Mouse (Mus musculus) MEL (cell line): Measurements from ENCODE around the gene Majin. TPM values are rescaled to one million over a fixed set of nuclear protein-coding genes. Genes with fewer than 3 reads are reported as not detected.

Experiments used
- DNase-seq: peaks from one replicate; pipeline ENCODE4 v3.0.0; 2011; ENCODE audit warnings: low read depth, low spot score
- H3K27ac ChIP-seq: 2 replicates; pipeline ENCODE4 v1.5.1; 2012; ENCODE audit warnings: low read depth, mild to moderate bottlenecking, control low read depth, low read length, moderate library complexity; ENCODE audit not compliant: control insufficient read depth
- H3K27me3 ChIP-seq, 2 experiments: fragments of 150-350 bp in 1 of 2; sonication (generic) in 1 of 2; 2 replicates each; pipeline ENCODE4 v1.6.1; 2012; ENCODE audit warnings: low read length in 2 of 2, mild to moderate bottlenecking in 2 of 2, improper control_type of control experiment in 1 of 2, moderate library complexity in 1 of 2; ENCODE audit not compliant: insufficient read depth in 2 of 2, control insufficient read depth in 1 of 2
- H3K36me3 ChIP-seq, 2 experiments: 2 replicates each; pipeline ENCODE4 v1.6.1; 2012 to 2014; ENCODE audit warnings: low read length in 2 of 2, improper control_type of control experiment in 1 of 2, inconsistent platforms in 1 of 2, mild to moderate bottlenecking in 1 of 2; ENCODE audit not compliant: insufficient read depth in 2 of 2, control insufficient read depth in 1 of 2
- H3K4me1 ChIP-seq, 2 experiments: fragments of 150-350 bp in 1 of 2; sonication (generic) in 1 of 2; 2 replicates each; pipeline ENCODE4 v1.6.1; 2012; ENCODE audit warnings: low read length in 2 of 2, improper control_type of control experiment in 1 of 2, mild to moderate bottlenecking in 1 of 2; ENCODE audit not compliant: insufficient read depth in 2 of 2, control insufficient read depth in 1 of 2
- H3K4me3 ChIP-seq, 2 experiments: fragments of 150-350 bp in 1 of 2; sonication (generic) in 1 of 2; 2 replicates each; pipeline ENCODE4 v1.5.1; 2012; ENCODE audit warnings: low read depth in 2 of 2, low read length in 2 of 2, mild to moderate bottlenecking in 2 of 2, moderate library complexity in 2 of 2, control low read depth in 1 of 2, improper control_type of control experiment in 1 of 2; ENCODE audit not compliant: control insufficient read depth in 1 of 2, insufficient read depth in 1 of 2
- H3K79me2 ChIP-seq: 2 replicates; pipeline ENCODE4 v1.6.1; 2012; ENCODE audit warnings: mild to moderate bottlenecking, low read length, moderate library complexity; ENCODE audit not compliant: control insufficient read depth, poor library complexity, insufficient read depth
- H3K9ac ChIP-seq: 2 replicates; pipeline ENCODE4 v1.6.1; 2012; ENCODE audit warnings: low read depth, mild to moderate bottlenecking, control low read depth, low read length, moderate library complexity; ENCODE audit not compliant: control insufficient read depth, poor library complexity, severe bottlenecking
- H3K9me3 ChIP-seq: fragments of 150-350 bp; sonication (generic); replicated peaks from 2 replicates; pipeline ENCODE4 v1.6.1; 2012; ENCODE audit warnings: mild to moderate bottlenecking, low read length, improper control_type of control experiment, moderate library complexity; ENCODE audit not compliant: insufficient read depth
- E2F4 ChIP-seq: IDR thresholded peaks from 2 replicates; pipeline ENCODE4 v1.6.1; 2011; ENCODE audit warnings: low read depth, low read length, improper control_type of control experiment, borderline replicate concordance
- ETS1 ChIP-seq: IDR thresholded peaks from 2 replicates; pipeline ENCODE4 v1.6.1; 2012; ENCODE audit warnings: low read depth, mild to moderate bottlenecking, inconsistent platforms, low read length, improper control_type of control experiment, moderate library complexity
- GABPA ChIP-seq: IDR thresholded peaks from 2 replicates; pipeline ENCODE4 v1.6.1; 2012; ENCODE audit warnings: low read depth, mild to moderate bottlenecking, inconsistent platforms, low read length, improper control_type of control experiment, moderate library complexity
- GATA1 ChIP-seq: IDR thresholded peaks from 2 replicates; pipeline ENCODE4 v1.6.1; 2011; ENCODE audit warnings: low read depth, low read length, improper control_type of control experiment
- HCFC1 ChIP-seq: IDR thresholded peaks from 2 replicates; pipeline ENCODE4 v1.6.1; 2012; ENCODE audit warnings: low read depth, mild to moderate bottlenecking, inconsistent platforms, low read length, improper control_type of control experiment, moderate library complexity
- KAT2A ChIP-seq: conservative IDR thresholded peaks from 2 replicates; pipeline ENCODE4 v1.6.1; 2012; ENCODE audit warnings: low read depth, low read length, improper control_type of control experiment, inconsistent platforms
- MAFK ChIP-seq: IDR thresholded peaks from 2 replicates; pipeline ENCODE4 v1.6.1; 2011; ENCODE audit warnings: low read depth, mild to moderate bottlenecking, low read length, improper control_type of control experiment, borderline replicate concordance
- MAX ChIP-seq: IDR thresholded peaks from 2 replicates; pipeline ENCODE4 v1.6.1; 2011; ENCODE audit warnings: low read length, improper control_type of control experiment
- MAZ ChIP-seq: IDR thresholded peaks from 2 replicates; pipeline ENCODE4 v1.6.1; 2012; ENCODE audit warnings: low read depth, mild to moderate bottlenecking, inconsistent platforms, low read length, improper control_type of control experiment
- MEF2A ChIP-seq: IDR thresholded peaks from 2 replicates; pipeline ENCODE4 v1.6.1; 2014; ENCODE audit warnings: low read depth, mild to moderate bottlenecking, inconsistent platforms, low read length, improper control_type of control experiment; ENCODE audit not compliant: poor library complexity, insufficient replicate concordance, severe bottlenecking; ENCODE audit errors: extremely low read depth
- MXI1 ChIP-seq: IDR thresholded peaks from 2 replicates; pipeline ENCODE4 v1.6.1; 2011; ENCODE audit warnings: mild to moderate bottlenecking, low read depth, low read length, improper control_type of control experiment
- MYC ChIP-seq: IDR thresholded peaks from 2 replicates; pipeline ENCODE4 v1.6.1; 2011; ENCODE audit warnings: low read depth, mild to moderate bottlenecking, low read length, improper control_type of control experiment, moderate library complexity
- NELFE ChIP-seq: IDR thresholded peaks from 2 replicates; pipeline ENCODE4 v1.6.1; 2011; ENCODE audit warnings: low read depth, low read length, improper control_type of control experiment
- NRF1 ChIP-seq: IDR thresholded peaks from 2 replicates; pipeline ENCODE4 v1.6.1; 2014; ENCODE audit warnings: low read depth, mild to moderate bottlenecking, inconsistent platforms, low read length, improper control_type of control experiment, moderate library complexity; ENCODE audit not compliant: poor library complexity, insufficient read depth, severe bottlenecking
- POLR2AphosphoS2 ChIP-seq: IDR thresholded peaks from 2 replicates; pipeline ENCODE4 v1.6.1; 2011; ENCODE audit warnings: low read length, improper control_type of control experiment
- POLR2AphosphoS5 ChIP-seq: IDR thresholded peaks from 2 replicates; pipeline ENCODE4 v1.6.1; 2012; ENCODE audit warnings: low read depth, borderline replicate concordance, mild to moderate bottlenecking, inconsistent platforms, low read length, moderate library complexity, mixed read lengths
- RAD21 ChIP-seq: IDR thresholded peaks from 2 replicates; pipeline ENCODE4 v1.6.1; 2011; ENCODE audit warnings: mild to moderate bottlenecking, low read depth, low read length, improper control_type of control experiment
- RCOR1 ChIP-seq: IDR thresholded peaks from 2 replicates; pipeline ENCODE4 v1.6.1; 2012; ENCODE audit warnings: low read depth, mild to moderate bottlenecking, inconsistent platforms, low read length, improper control_type of control experiment
- SMC3 ChIP-seq: IDR thresholded peaks from 2 replicates; pipeline ENCODE4 v1.6.1; 2011; ENCODE audit warnings: low read depth, low read length, improper control_type of control experiment
- TAL1 ChIP-seq: IDR thresholded peaks from 2 replicates; pipeline ENCODE4 v1.6.1; 2012; ENCODE audit warnings: mild to moderate bottlenecking, inconsistent platforms, low read length, moderate library complexity, mixed read lengths
- UBTF ChIP-seq: IDR thresholded peaks from 2 replicates; pipeline ENCODE4 v1.6.1; 2012; ENCODE audit warnings: low read depth, mild to moderate bottlenecking, inconsistent platforms, low read length, improper control_type of control experiment, moderate library complexity, borderline replicate concordance; ENCODE audit not compliant: insufficient read depth
- USF1 ChIP-seq: IDR thresholded peaks from 2 replicates; pipeline ENCODE4 v1.6.1; 2014; ENCODE audit warnings: low read depth, mild to moderate bottlenecking, inconsistent platforms, low read length, improper control_type of control experiment, moderate library complexity
- ZC3H11A ChIP-seq: IDR thresholded peaks from 2 replicates; pipeline ENCODE4 v1.6.1; 2012; ENCODE audit warnings: low read depth, mild to moderate bottlenecking, inconsistent platforms, low read length, improper control_type of control experiment
- ZKSCAN1 ChIP-seq: IDR thresholded peaks from 2 replicates; pipeline ENCODE4 v1.6.1; 2012; ENCODE audit warnings: low read depth, mild to moderate bottlenecking, inconsistent platforms, low read length, improper control_type of control experiment, moderate library complexity
- ZNF384 ChIP-seq: IDR thresholded peaks from 2 replicates; pipeline ENCODE4 v1.6.1; 2012; ENCODE audit warnings: low read depth, mild to moderate bottlenecking, inconsistent platforms, low read length, improper control_type of control experiment
- polyA plus RNA-seq, 2 experiments: library from polyadenylated mRNA; stranded (reverse) in 1 of 2; unstranded in 1 of 2; fragments of >175 nt in 1 of 2; fragments of >200 nt in 1 of 2; gene quantifications; 2 replicates each; pipeline versions ENCODE4 v1.2.1 to v1.2.4; 2012; ENCODE audit warnings: low replicate concordance in 2 of 2, low read depth in 1 of 2; ENCODE audit not compliant: insufficient read length in 2 of 2, insufficient read depth in 1 of 2, missing spikeins in 1 of 2
- total RNA-seq: library from RNA; depleted of rRNA; stranded (reverse); fragments of 300-350 nt; gene quantifications from 2 replicates; pipeline ENCODE4 v1.2.3, GENCODE M21; 2012

Majin gene
- total and polyA plus RNA-seq, 3 experiments, result not detected

- TF ChIP-seq NRF1 (no peak), ZKSCAN1 (no peak), GABPA (no peak), UBTF (no peak), MAZ (0 out of 2 replicates have a peak, but pooled peaks have one; percentile 32), NELFE (no peak), HCFC1 (0 out of 2 replicates have a peak, but pooled peaks have one; percentile 32), ETS1 (no peak), E2F4 (no peak), MXI1 (no peak)
Observed at GRCm38 (mm10) chr19:6262222-6262621, 78.0 kb downstream of the Majin start (continued).

DNA sequence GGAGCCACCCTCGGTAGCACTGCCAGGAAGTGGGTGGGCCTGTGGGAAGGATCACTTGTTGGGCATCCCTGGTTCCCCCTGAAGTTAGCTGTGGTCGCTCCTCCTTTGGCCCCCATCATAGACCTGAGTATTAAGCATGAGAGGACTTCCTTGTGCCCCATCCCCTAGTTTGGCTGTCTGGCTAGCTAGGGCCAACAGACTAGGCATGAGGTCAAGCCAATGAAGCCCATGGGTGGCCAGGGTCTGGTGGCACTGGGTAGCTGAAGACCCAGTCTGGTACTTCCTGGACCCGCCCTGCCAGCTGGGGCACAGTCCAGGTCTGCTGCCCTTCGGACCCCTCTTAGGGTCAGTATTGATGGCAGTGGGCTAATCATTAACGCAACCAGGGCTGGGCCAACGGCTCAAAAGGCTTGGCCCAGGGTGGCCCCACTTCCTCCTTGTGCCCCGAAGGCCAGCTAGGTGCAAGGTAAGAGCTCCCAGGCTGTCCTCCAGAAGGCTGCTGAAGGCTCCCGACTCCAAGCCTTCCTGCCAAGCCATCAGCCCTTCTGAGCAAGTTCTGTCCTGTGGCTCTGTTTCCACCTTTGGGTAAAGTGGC, 78.7 kb downstream of the Majin start:
- no peak for DNase-seq

GRCm38 (mm10) chr19:6264200-6264599, 80.0 kb downstream of the Majin start:
- Histone ChIP-seq H3K27ac (no peak overlapping the region), H3K27me3 (no peaks in the 10 kb centered on the region), H3K9me3 (no peaks in the 10 kb centered on the region), H3K36me3 (peaks cover 0 to 2% of the 10 kb centered on the region in 2 experiments; a peak in 2 of 4 replicates), H3K79me2 (no peaks in the 10 kb centered on the region), H3K4me3 (no peak overlapping the region), H3K9ac (no peak overlapping the region), H3K4me1 (no peaks in the 10 kb centered on the region; a peak in 1 of 4 replicates)
- TF ChIP-seq MYC (no peak), POLR2AphosphoS5 (no peak), MAX (no peak), RAD21 (no peak), UBTF (no peak), RCOR1 (no peak), KAT2A (no peak), ETS1 (no peak), ZC3H11A (no peak), E2F4 (no peak), SMC3 (no peak), MEF2A (no peak), ZKSCAN1 (no peak), ZNF384 (no peak), POLR2AphosphoS2 (no peak), GATA1 (no peak)
- DNase-seq, result no peak

More for the DNA sequence above, 78.7 kb downstream of the Majin start:
- Histone ChIP-seq H3K4me1 (no peaks in the 10 kb centered on the region; a peak in 1 of 4 replicates), H3K9ac (no peak overlapping the region), H3K27me3 (no peaks in the 10 kb centered on the region)
- TF ChIP-seq GATA1, result no peak
- no peak for TF ChIP-seq TAL1
- no peak for TF ChIP-seq MAFK
- TF ChIP-seq USF1, result no peak
- TF ChIP-seq, all 39 proteins: peak for 0
- Histone ChIP-seq H3K27ac (no peak overlapping the region), H3K36me3 (peaks cover 0 to 2% of the 10 kb centered on the region in 2 experiments; a peak in 1 of 4 replicates), H3K4me3 (no peak overlapping the region), H3K79me2 (no peaks in the 10 kb centered on the region), H3K9me3 (no peaks in the 10 kb centered on the region)
